Mouse (Mus musculus) left cerebral cortex, postnatal 14 days (tissue): ENCODE measurements around the gene Dnajb11. TPM values are rescaled to one million over a fixed set of nuclear protein-coding genes. Genes with fewer than 3 reads are reported as not detected.
A peak's percentile ranks its signal among the peaks of the same experiment; 100 is the strongest.

Experiments
- DNase-seq, 2 experiments: peaks; one replicate each; pipeline ENCODE4 v3.0.0; 2021 to 2022; ENCODE audit warnings: low spot score in 2 of 2, mixed read lengths in 1 of 2
- intact Hi-C: fragments of 180-260 bp; cut with DNase I; formaldehyde crosslinking; loops from one replicate; pipeline ENCODE4 v1.15.1; 2025
- long read RNA-seq, 2 experiments: library from polyadenylated mRNA; stranded (forward); transcript quantifications; one replicate each; pipeline ENCODE4 v2.0.0; 2021
- total RNA-seq, 2 experiments: library from RNA; stranded (reverse); gene quantifications; 2 replicates each; pipeline ENCODE4 v1.2.3; 2021

Gene Dnajb11
- total RNA-seq, result 10 to 100 TPM; 69.0 to 70.0 TPM
- long read RNA-seq, experiment 1, transcript Dnajb11-201 (10 exons, 1,927 nt), result major isoform, 186 of 193 reads
- long read RNA-seq, experiment 1, partial matches to known transcripts, result 3 of 193 reads
- long read RNA-seq, experiment 1, other reads (novel, unspliced or antisense), result 1 of 193 reads
- long read RNA-seq, experiment 2, transcript Dnajb11-201 (10 exons, 1,927 nt), result major isoform, 165 of 175 reads
- long read RNA-seq, experiment 2, partial matches to known transcripts, result 3 of 175 reads
- long read RNA-seq, experiment 2, other reads (novel, unspliced or antisense), result 5 of 175 reads

- intact Hi-C loops, result no loop called here
- peak; percentile 99 to 100 for DNase-seq
Measured at GRCm38 (mm10) chr16:22857431-22858113, at the start of gene Dnajb11, which contains the start of gene Tbccd1. TSS of gene Dnajb11 (plus strand) at chr16:22857845. TSS of gene Tbccd1 (minus strand) at chr16:22857669.

DNA sequence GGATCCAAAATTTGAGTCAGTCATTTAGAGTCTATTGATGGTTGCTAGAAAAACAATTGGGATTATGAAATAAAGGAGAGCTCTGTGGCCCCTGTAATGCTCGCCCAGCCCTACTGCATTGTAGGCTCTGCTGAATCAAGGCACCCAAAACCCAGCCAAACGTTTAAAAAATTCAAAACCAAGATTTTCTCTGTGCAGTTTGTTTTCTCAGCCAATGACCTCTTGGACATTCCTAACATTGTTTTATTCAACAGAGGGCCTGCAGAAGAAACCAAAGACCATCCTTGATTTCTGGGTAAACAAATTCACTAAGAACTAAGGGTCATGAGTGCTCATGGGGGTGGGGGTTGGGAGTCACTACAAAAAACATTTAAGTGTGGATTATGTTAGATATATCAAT, 46.2 kb upstream of the Dnajb11 start, which contains the start of gene Crygs:
Gene Crygs (minus strand): TSS at position 101 of the 400 bp plus-strand sequence.
- no peak for DNase-seq
- intact Hi-C loops, result no loop called here

- intact Hi-C loops, result no loop called here
- peak; percentile 70 to 73 for DNase-seq
Measured at GRCm38 (mm10) chr16:22820731-22821130, 36.9 kb upstream of the Dnajb11 start.

DNA sequence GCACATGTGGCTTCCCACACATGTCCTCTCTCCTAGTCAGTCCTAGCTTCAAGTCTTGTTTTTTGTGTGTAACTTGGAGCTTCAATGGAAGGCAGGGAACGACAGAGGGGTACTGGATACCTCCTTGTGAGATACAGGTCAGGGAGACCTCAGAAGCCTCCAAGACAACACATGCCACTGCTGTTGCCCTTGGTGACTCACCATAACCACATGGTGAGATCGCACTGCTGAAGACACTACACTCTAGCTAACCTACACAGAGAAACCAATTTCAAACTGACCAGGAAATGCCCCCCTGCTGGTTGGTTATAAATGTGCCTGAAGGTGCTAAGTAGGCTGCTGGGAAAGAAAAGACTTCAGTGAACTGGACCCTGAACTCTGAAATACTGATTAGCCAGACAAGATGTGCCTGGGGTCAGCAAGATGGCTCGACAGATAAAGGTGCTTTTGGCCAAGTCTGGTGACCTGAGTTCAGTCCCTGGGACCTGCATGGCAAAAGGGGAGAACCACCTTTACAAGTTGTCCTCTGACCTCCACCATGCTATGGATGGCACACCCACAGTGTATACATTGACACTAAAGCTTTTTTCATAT, 24.6 kb upstream of the Dnajb11 start:
- no peak for DNase-seq
- intact Hi-C loops, result no loop called here

DNA sequence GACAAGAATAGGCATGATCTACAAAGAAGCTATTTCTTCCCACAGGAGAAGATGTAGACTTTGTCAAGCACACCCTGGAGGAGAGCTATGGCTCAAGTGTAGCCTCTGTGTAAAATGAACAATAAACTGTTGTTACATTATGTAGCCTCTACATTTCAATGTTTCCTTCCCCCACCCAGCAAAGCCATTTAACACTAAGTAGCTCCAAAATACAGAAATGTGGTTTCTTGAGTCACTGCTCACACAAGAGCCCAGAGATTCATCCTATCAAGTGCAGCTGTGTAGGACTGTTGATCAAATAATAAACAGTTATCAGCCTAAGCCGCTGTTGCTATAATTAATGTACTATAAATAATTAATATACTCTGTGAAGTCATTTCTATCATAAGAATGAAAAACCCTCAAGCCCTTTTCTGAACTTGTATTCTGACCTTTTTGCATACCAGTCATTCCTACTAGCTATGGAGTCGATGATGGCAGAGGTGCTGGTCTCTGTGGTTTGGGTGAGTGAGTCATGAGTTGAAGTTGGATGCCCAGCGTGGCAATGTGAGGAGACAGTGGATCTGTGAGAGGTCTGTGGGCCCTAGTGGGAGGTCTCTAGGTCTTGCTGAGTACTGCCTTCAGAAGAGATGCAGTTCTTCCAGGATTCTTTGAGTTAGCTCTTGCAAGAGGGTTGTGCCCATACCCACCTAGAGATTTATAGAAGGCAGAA, 18.3 kb upstream of the Dnajb11 start:
- intact Hi-C loops, result no loop called here
- no peak for DNase-seq

- DNase-seq, result no peak
- intact Hi-C loops, result no loop called here
Measured at GRCm38 (mm10) chr16:22842871-22843270, 14.8 kb upstream of the Dnajb11 start.

DNA sequence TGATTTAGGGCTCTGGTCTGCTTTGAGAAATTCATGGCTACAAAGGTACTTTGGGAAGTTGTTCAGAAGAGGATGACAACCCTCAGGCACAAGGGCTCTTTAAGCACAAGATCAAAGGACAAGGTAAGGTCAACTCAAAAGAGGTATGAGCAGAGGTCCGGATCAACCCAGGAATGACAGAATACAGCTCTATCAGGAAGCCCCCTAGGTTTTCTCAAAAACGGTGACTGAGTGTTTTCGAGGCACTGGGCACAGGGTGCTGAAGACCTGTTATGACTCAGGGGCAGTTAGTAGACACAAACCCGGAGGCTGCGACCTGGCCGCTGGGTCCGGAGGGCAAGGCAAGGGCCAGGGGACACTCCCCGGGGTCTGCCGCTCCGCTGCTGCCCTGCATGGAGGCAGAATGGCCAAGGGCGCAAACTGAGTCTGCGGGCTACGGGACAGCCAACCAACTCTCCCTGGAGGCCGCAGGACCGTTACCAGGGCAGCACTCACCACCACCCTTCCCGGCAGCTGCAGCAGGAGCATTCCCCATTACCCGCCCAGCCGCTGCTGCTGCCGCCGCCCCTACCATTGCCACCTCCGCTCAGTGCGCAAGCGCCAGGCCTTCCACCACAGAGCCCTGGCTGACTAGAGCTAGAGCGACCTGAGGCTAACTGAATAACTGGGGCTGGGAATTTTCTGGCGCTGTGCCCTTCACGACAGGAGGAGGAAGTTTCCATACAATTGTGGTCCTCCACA, 13.4 kb upstream of the Dnajb11 start:
- intact Hi-C loops, result no loop called here
- DNase-seq, result peak; percentile 67 to 79

DNA sequence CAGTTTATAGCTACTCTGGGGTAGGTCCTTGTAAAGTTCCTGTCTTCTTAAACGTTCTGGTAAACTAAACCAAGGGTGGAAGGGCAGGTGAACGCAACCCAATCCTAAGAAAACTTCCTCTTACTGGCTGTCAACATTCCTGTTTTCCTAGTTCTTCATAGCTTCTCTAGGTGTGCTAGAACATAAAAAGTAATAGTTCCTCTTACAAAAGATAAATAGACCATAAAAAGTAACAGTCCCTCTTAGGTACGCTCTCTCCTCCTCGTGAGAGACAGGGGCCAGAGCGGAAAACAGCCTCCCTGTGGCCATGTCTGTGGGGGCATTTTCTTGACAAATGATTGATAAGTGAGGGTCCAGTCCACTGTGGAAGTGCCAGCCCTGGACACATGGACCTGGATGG, 12.8 kb upstream of the Dnajb11 start:
- intact Hi-C loops, result no loop called here
- DNase-seq, result no peak

- intact Hi-C loops, result no loop called here
Measured at GRCm38 (mm10) chr16:22845481-22845880, 12.2 kb upstream of the Dnajb11 start.

GRCm38 (mm10) chr16:22847686-22848085, 10.0 kb upstream of the Dnajb11 start:
- intact Hi-C loops, result no loop called here
- DNase-seq, result no peak

More at GRCm38 (mm10) chr16:22845481-22845880, 12.2 kb upstream of the Dnajb11 start:
- DNase-seq, result no peak

DNA sequence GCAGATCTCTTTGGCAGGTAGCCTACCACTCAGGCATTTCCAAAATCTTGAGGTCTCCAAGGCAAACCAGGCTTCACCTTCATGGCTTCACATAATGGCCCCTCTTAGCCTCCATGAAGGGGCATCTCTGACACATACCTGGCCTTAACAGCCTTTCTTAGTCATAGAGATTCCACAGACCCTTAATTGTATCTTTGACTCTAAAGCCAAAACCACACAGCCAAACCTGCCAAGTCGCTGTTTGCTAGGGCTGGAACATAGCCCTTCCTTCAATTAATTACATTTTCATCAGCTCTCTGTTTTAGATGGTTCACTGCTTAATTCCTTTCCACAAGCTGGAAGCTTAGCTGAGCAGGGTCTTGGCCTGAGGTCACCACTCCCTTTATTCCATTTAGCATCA, 9.3 kb upstream of the Dnajb11 start:
- intact Hi-C loops, result no loop called here
- no peak for DNase-seq

GRCm38 (mm10) chr16:22852709-22853108, 4.9 kb upstream of the Dnajb11 start:
- no peak for DNase-seq
- intact Hi-C loops, result no loop called here

GRCm38 (mm10) chr16:22856773-22857172, 872 bp upstream of the Dnajb11 start:
- intact Hi-C loops, result no loop called here
- DNase-seq, result no peak

GRCm38 (mm10) chr16:22872397-22872796, 14.8 kb downstream of the Dnajb11 start:
- no peak for DNase-seq
- intact Hi-C loops, result loop anchor here (10.0 kb wide), 1 partner anchor 242 kb away; no protein-coding TSS in a partner anchor

GRCm38 (mm10) chr16:22873369-22873768, 15.7 kb downstream of the Dnajb11 start:
- intact Hi-C loops, result loop anchor here (10.0 kb wide), 1 partner anchor 241 kb away; no protein-coding TSS in a partner anchor
- no peak for DNase-seq

- intact Hi-C loops, result loop anchor here (1.0 to 10.0 kb wide), 4 partner anchors 76 to 260 kb away; partner anchors contain the start of gene Hrg
- DNase-seq, result peak; percentile 7 to 61
Measured at GRCm38 (mm10) chr16:22876218-22877043, 18.8 kb downstream of the Dnajb11 start.

DNA sequence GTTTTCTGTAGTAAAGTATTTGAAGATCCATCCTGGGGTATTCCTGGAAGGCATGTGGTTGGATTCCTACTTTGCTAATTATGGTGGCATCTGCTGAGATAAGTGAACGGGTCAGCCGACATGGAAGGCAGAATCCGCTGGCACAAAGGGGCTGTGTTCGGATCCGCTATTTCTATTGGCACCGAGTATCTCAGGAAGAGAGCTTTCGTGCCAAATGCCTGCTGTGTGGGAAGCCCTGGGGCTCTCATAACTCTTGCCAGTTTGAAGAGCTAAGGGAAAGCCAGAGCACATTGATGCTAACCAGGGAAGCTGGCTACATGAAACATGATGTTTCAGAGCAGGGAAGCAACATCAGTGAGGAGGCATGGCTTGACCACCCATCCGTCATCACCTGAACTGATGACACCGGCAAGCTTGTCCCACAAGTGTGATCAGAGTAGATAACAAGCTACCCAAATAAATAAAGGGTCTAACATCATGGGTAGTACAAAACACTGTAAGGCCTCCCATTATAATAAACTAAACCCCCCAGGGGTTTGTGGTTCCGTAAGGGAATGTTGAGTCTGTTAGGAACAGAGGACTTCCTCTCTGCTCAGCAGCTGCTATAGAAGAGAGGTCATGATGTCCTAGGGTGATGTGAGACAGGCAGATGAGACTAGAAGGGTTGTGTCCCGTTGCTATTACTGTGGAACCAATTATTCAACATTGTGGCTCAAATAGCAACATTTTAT, 20.2 kb downstream of the Dnajb11 start:
- peak in 1 of 2 experiments; percentile 7 for DNase-seq
- intact Hi-C loops, result loop anchor here (2.0 to 10.0 kb wide), 3 partner anchors 74 to 259 kb away; partner anchors contain the start of gene Hrg
